ENCODE assay signal across 18 mouse cellular contexts in genomic region chr16:52718231-52718932, GRCm38 (mm10).
"Had no signal": no experiment of that assay in that cellular context is flagged by ENCODE, and none has a peak within 500 bp of the region (broad histone marks: within the 10 kb centered on the region; RNA-seq: fewer than 3 reads in every experiment).

No protein-coding gene starts in this region.

- H3K27me3 ChIP-seq: lung, embryonic 15.5 days; megakaryocyte, embryonic 14.5 days; midbrain, embryonic 12.5 days; neural tube, embryonic 12.5 days had no signal

- H3K27ac ChIP-seq: lung, embryonic 15.5 days; macrophage; midbrain, embryonic 12.5 days; neural tube, embryonic 12.5 days had no signal

- H3K9ac ChIP-seq: liver, postnatal 0 days; lung, embryonic 15.5 days; midbrain, embryonic 12.5 days; neural tube, embryonic 12.5 days had no signal

- H3K4me3 ChIP-seq: lung, embryonic 15.5 days; megakaryocyte, embryonic 14.5 days; midbrain, embryonic 12.5 days; neural tube, embryonic 12.5 days had no signal

- H3K4me1 ChIP-seq: lung, embryonic 15.5 days; megakaryocyte, embryonic 14.5 days; midbrain, embryonic 12.5 days; neural tube, embryonic 12.5 days had no signal

- H3K4me2 ChIP-seq: lung, embryonic 15.5 days; midbrain, embryonic 12.5 days; neural tube, embryonic 12.5 days had no signal

- DNase-seq: liver, postnatal 0 days; lung, adult 2 months; lung, postnatal 14 days; lung, postnatal 36 days; midbrain, embryonic 14.5 days; right cerebral cortex, adult 18-20 months; right cerebral cortex, postnatal 25 days; right cerebral cortex, postnatal 4 days; spleen, adult 18-20 months; thymus, adult 18-20 months; thymus, postnatal 14 days; thymus, postnatal 36 days had no signal

- H3K36me3 ChIP-seq: lung, embryonic 15.5 days; midbrain, embryonic 12.5 days; neural tube, embryonic 12.5 days had no signal

- ATAC-seq: liver, postnatal 0 days; lung, postnatal 0 days had no signal

- H3K9me3 ChIP-seq: lung, embryonic 15.5 days; midbrain, embryonic 12.5 days; neural tube, embryonic 12.5 days had no signal
